Mouse (Mus musculus) bone marrow, adult 2 months (tissue): ENCODE data around the gene Lsm3.

Source experiments
- CTCF ChIP-seq: fragments of 200-500 bp; IDR thresholded peaks from 2 replicates; pipeline ENCODE4 v1.5.1; 2011; ENCODE audit warnings: low read length, control low read depth; ENCODE audit not compliant: control insufficient read depth, insufficient read depth
- POLR2A ChIP-seq: fragments of 200-500 bp; IDR thresholded peaks from 2 replicates; pipeline ENCODE4 v1.6.1; 2011; ENCODE audit warnings: low read depth, mild to moderate bottlenecking, control low read depth, low read length, borderline replicate concordance; ENCODE audit not compliant: control insufficient read depth

DNA sequence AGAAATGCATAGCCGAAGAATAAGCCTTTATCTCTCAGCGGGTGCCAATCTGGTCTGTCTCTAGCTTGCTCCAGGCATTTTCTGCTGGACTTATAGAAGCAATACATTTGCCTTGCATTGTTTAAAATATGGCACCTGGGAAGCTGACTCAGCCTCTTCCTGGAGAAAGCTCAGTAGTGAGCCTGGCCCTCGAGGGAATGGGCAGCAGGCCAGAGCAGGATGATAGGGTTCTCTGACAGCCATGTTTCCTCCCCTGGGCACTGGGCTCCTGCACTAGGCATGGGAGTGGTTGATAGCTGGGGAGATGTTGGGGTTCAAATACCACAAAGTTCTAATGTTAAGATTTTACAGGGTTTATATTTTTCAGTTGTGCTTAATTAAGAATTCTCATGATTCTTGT lies 25.5 kb downstream of the Lsm3 start:
- TF ChIP-seq POLR2A (no peak), CTCF (no peak)
